Mouse (Mus musculus) liver, postnatal 0 days (tissue): ENCODE data around the gene Prkaa1.

ENCODE experiments used
- CTCF ChIP-seq: sonication (generic); IDR thresholded peaks from 2 replicates; pipeline ENCODE4 v1.5.1; 2016; ENCODE audit warnings: antibody characterized with exemption, low read depth
- EP300 ChIP-seq: IDR thresholded peaks from 2 replicates; pipeline ENCODE4 v1.6.1; 2016; ENCODE audit warnings: antibody characterized with exemption, low read depth, mild to moderate bottlenecking

GRCm38 (mm10) chr15:5142714-5143113, 947 bp upstream of the Prkaa1 start:
- TF ChIP-seq CTCF: no peak
- no peak for TF ChIP-seq EP300
